Mouse (Mus musculus): Measurements from ENCODE around the gene Tenm2. TPM values are rescaled to one million over a fixed set of nuclear protein-coding genes. Genes with fewer than 3 reads are reported as not detected.

The Tenm2 gene
- polyA plus RNA-seq, 1 experiment, result 14.4 TPM

GRCm38 (mm10) chr11:36037311-36037710 is 1198.5 kb downstream of the Tenm2 start:
- no peak for DNase-seq (ENCODE audit: extremely low spot score in 1 of 2, low spot score in 1 of 2)

GRCm38 (mm10) chr11:36036061-36036695 is 1199.6 kb downstream of the Tenm2 start:
- peak; percentile 51 to 69 for DNase-seq (ENCODE audit: extremely low spot score in 1 of 2, low spot score in 1 of 2)

GRCm38 (mm10) chr11:36031751-36032150 is 1204.0 kb downstream of the Tenm2 start:
- DNase-seq (ENCODE audit: extremely low spot score in 1 of 2, low spot score in 1 of 2), result no peak

GRCm38 (mm10) chr11:36020009-36020408 is 1215.8 kb downstream of the Tenm2 start:
- no peak for DNase-seq (ENCODE audit: extremely low spot score in 1 of 2, low spot score in 1 of 2)

GRCm38 (mm10) chr11:36013179-36013578 is 1222.6 kb downstream of the Tenm2 start:
- no peak for DNase-seq (ENCODE audit: extremely low spot score in 1 of 2, low spot score in 1 of 2)

- no peak for DNase-seq (ENCODE audit: extremely low spot score in 1 of 2, low spot score in 1 of 2)
Measured at GRCm38 (mm10) chr11:36009281-36010208, 1226.2 kb downstream of the Tenm2 start.

GRCm38 (mm10) chr11:36002900-36003299 is 1232.9 kb downstream of the Tenm2 start:
- DNase-seq (ENCODE audit: extremely low spot score in 1 of 2, low spot score in 1 of 2), result no peak

GRCm38 (mm10) chr11:36001282-36001970 is 1234.3 kb downstream of the Tenm2 start:
- DNase-seq (ENCODE audit: extremely low spot score in 1 of 2, low spot score in 1 of 2), result peak; percentile 82 to 98

- DNase-seq (ENCODE audit: extremely low spot score in 1 of 2, low spot score in 1 of 2), result no peak
Measured at GRCm38 (mm10) chr11:36000585-36001281, 1235.0 kb downstream of the Tenm2 start.

- DNase-seq (ENCODE audit: extremely low spot score in 1 of 2, low spot score in 1 of 2), result no peak
Measured at GRCm38 (mm10) chr11:36000038-36000437, 1235.7 kb downstream of the Tenm2 start.

- no peak for DNase-seq (ENCODE audit: extremely low spot score in 1 of 2, low spot score in 1 of 2)
Measured at GRCm38 (mm10) chr11:35998048-35998447, 1237.7 kb downstream of the Tenm2 start.

GRCm38 (mm10) chr11:35995310-35995709 is 1240.5 kb downstream of the Tenm2 start:
- no peak for DNase-seq (ENCODE audit: extremely low spot score in 1 of 2, low spot score in 1 of 2)

- DNase-seq (ENCODE audit: extremely low spot score in 1 of 2, low spot score in 1 of 2), result peak in 1 of 2 experiments; percentile 72
Measured at GRCm38 (mm10) chr11:35991846-35992245, 1243.9 kb downstream of the Tenm2 start.

GRCm38 (mm10) chr11:35989967-35990366 is 1245.8 kb downstream of the Tenm2 start:
- no peak for DNase-seq (ENCODE audit: extremely low spot score in 1 of 2, low spot score in 1 of 2)

- peak; percentile 88 to 94 for DNase-seq (ENCODE audit: extremely low spot score in 1 of 2, low spot score in 1 of 2)
Measured at GRCm38 (mm10) chr11:35985841-35986393, 1249.8 kb downstream of the Tenm2 start.

GRCm38 (mm10) chr11:35982734-35983133 is 1253.0 kb downstream of the Tenm2 start:
- no peak for DNase-seq (ENCODE audit: extremely low spot score in 1 of 2, low spot score in 1 of 2)

GRCm38 (mm10) chr11:35980411-35980917 is 1255.3 kb downstream of the Tenm2 start, which contains the start of gene Wwc1:
Gene Wwc1 (minus strand): TSS chr11:35980527.
- DNase-seq (ENCODE audit: extremely low spot score in 1 of 2, low spot score in 1 of 2), result peak in 1 of 2 experiments; percentile 78

- DNase-seq (ENCODE audit: extremely low spot score in 1 of 2, low spot score in 1 of 2), result no peak
Measured at GRCm38 (mm10) chr11:35979733-35980410, 1255.9 kb downstream of the Tenm2 start.

GRCm38 (mm10) chr11:35979266-35979732 is 1256.5 kb downstream of the Tenm2 start:
- peak in 1 of 2 experiments; percentile 50 for DNase-seq (ENCODE audit: extremely low spot score in 1 of 2, low spot score in 1 of 2)

Data from frontal cortex, adult 2 months (tissue).